Mouse (Mus musculus) MEL (cell line): ENCODE measurements at regions not wholly inside any gene's neighbourhood (a gene's known extent, or its start where the extent isn't known, plus 50 kb on each side); places are given as distances from the start of the nearest gene placed in this dataset.

Experiments used
- DNase-seq: peaks from one replicate; pipeline ENCODE4 v3.0.0; 2011; ENCODE audit warnings: low read depth, low spot score
- H3K27ac ChIP-seq: 2 replicates; pipeline ENCODE4 v1.5.1; 2012; ENCODE audit warnings: low read depth, mild to moderate bottlenecking, control low read depth, low read length, moderate library complexity; ENCODE audit not compliant: control insufficient read depth
- H3K27me3 ChIP-seq, 2 experiments: fragments of 150-350 bp in 1 of 2; sonication (generic) in 1 of 2; 2 replicates each; pipeline ENCODE4 v1.6.1; 2012; ENCODE audit warnings: low read length in 2 of 2, mild to moderate bottlenecking in 2 of 2, improper control_type of control experiment in 1 of 2, moderate library complexity in 1 of 2; ENCODE audit not compliant: insufficient read depth in 2 of 2, control insufficient read depth in 1 of 2
- H3K36me3 ChIP-seq, 2 experiments: 2 replicates each; pipeline ENCODE4 v1.6.1; 2012 to 2014; ENCODE audit warnings: low read length in 2 of 2, improper control_type of control experiment in 1 of 2, inconsistent platforms in 1 of 2, mild to moderate bottlenecking in 1 of 2; ENCODE audit not compliant: insufficient read depth in 2 of 2, control insufficient read depth in 1 of 2
- H3K4me1 ChIP-seq, 2 experiments: fragments of 150-350 bp in 1 of 2; sonication (generic) in 1 of 2; 2 replicates each; pipeline ENCODE4 v1.6.1; 2012; ENCODE audit warnings: low read length in 2 of 2, improper control_type of control experiment in 1 of 2, mild to moderate bottlenecking in 1 of 2; ENCODE audit not compliant: insufficient read depth in 2 of 2, control insufficient read depth in 1 of 2
- H3K4me3 ChIP-seq, 2 experiments: fragments of 150-350 bp in 1 of 2; sonication (generic) in 1 of 2; 2 replicates each; pipeline ENCODE4 v1.5.1; 2012; ENCODE audit warnings: low read depth in 2 of 2, low read length in 2 of 2, mild to moderate bottlenecking in 2 of 2, moderate library complexity in 2 of 2, control low read depth in 1 of 2, improper control_type of control experiment in 1 of 2; ENCODE audit not compliant: control insufficient read depth in 1 of 2, insufficient read depth in 1 of 2
- H3K79me2 ChIP-seq: 2 replicates; pipeline ENCODE4 v1.6.1; 2012; ENCODE audit warnings: mild to moderate bottlenecking, low read length, moderate library complexity; ENCODE audit not compliant: control insufficient read depth, poor library complexity, insufficient read depth
- H3K9ac ChIP-seq: 2 replicates; pipeline ENCODE4 v1.6.1; 2012; ENCODE audit warnings: low read depth, mild to moderate bottlenecking, control low read depth, low read length, moderate library complexity; ENCODE audit not compliant: control insufficient read depth, poor library complexity, severe bottlenecking
- H3K9me3 ChIP-seq: fragments of 150-350 bp; sonication (generic); replicated peaks from 2 replicates; pipeline ENCODE4 v1.6.1; 2012; ENCODE audit warnings: mild to moderate bottlenecking, low read length, improper control_type of control experiment, moderate library complexity; ENCODE audit not compliant: insufficient read depth
- BHLHE40 ChIP-seq: IDR thresholded peaks from 2 replicates; pipeline ENCODE4 v1.6.1; 2012; ENCODE audit warnings: low read depth, mild to moderate bottlenecking, inconsistent platforms, low read length, improper control_type of control experiment, borderline replicate concordance
- HCFC1 ChIP-seq: IDR thresholded peaks from 2 replicates; pipeline ENCODE4 v1.6.1; 2012; ENCODE audit warnings: low read depth, mild to moderate bottlenecking, inconsistent platforms, low read length, improper control_type of control experiment, moderate library complexity
- MAFK ChIP-seq: IDR thresholded peaks from 2 replicates; pipeline ENCODE4 v1.6.1; 2011; ENCODE audit warnings: low read depth, mild to moderate bottlenecking, low read length, improper control_type of control experiment, borderline replicate concordance
- MAZ ChIP-seq: IDR thresholded peaks from 2 replicates; pipeline ENCODE4 v1.6.1; 2012; ENCODE audit warnings: low read depth, mild to moderate bottlenecking, inconsistent platforms, low read length, improper control_type of control experiment
- NELFE ChIP-seq: IDR thresholded peaks from 2 replicates; pipeline ENCODE4 v1.6.1; 2011; ENCODE audit warnings: low read depth, low read length, improper control_type of control experiment
- TAL1 ChIP-seq: IDR thresholded peaks from 2 replicates; pipeline ENCODE4 v1.6.1; 2012; ENCODE audit warnings: mild to moderate bottlenecking, inconsistent platforms, low read length, moderate library complexity, mixed read lengths

- no peaks in the 10 kb centered on the region for H3K4me1 ChIP-seq
- no peak for TF ChIP-seq MAZ
- TF ChIP-seq NELFE = no peak
- no peak for TF ChIP-seq HCFC1
- TF ChIP-seq TAL1 = no peak
- TF ChIP-seq BHLHE40 = no peak
- TF ChIP-seq MAFK = no peak
- H3K27me3 ChIP-seq = no peaks in the 10 kb centered on the region
- H3K79me2 ChIP-seq = no peaks in the 10 kb centered on the region
- H3K9ac ChIP-seq = no peak overlapping the region
- no peak overlapping the region for H3K27ac ChIP-seq
- H3K36me3 ChIP-seq = no peaks in the 10 kb centered on the region
- DNase-seq = no peak
- H3K4me3 ChIP-seq = no peak overlapping the region
- H3K9me3 ChIP-seq = no peaks in the 10 kb centered on the region
Measured at GRCm38 (mm10) chr2:64325499-64325898, 227.7 kb upstream of the Fign start.
